Mouse (Mus musculus): ENCODE results near the gene Nfib.

DNA sequence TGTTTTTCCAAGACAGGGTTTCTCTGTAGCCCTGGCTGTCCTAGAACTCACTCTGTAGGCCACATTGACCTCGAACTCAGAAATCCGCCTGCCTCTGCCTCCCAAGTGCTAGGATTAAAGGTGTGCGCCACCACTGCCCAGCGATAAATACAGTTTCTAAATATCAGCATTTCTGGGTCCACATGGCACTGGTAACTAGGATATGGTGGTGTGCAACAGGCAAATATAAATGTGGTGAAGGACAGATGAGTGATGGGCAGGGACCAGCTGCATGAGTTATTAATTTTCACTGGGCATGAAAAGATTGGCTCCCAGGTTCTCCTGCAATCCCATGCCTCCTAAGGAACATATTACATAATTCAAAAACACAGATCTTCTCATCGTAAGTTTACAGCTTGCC lies 266.9 kb downstream of the Nfib start:
- TF ChIP-seq EP300 (IDR thresholded peaks at IDR 0.05; ENCODE audit: low read depth) = no peak
- TF ChIP-seq CTCF (IDR thresholded peaks at IDR 0.05; ENCODE audit: low read depth) = no peak

Measured in liver, embryonic 14.5 days (tissue).